Mouse (Mus musculus) cerebellum, adult 2 months (tissue): ENCODE measurements around the gene Grhl3.

Source experiments
- CTCF ChIP-seq: fragments of 200-500 bp; IDR thresholded peaks from 2 replicates; pipeline ENCODE4 v1.5.1; 2011; ENCODE audit warnings: low read depth, mild to moderate bottlenecking, control low read depth, low read length, moderate library complexity, borderline replicate concordance; ENCODE audit not compliant: insufficient read depth
- POLR2A ChIP-seq: fragments of 200-500 bp; IDR thresholded peaks from 2 replicates; pipeline ENCODE4 v1.6.1; 2011; ENCODE audit warnings: low read length, control low read depth, borderline replicate concordance; ENCODE audit not compliant: insufficient read depth

DNA sequence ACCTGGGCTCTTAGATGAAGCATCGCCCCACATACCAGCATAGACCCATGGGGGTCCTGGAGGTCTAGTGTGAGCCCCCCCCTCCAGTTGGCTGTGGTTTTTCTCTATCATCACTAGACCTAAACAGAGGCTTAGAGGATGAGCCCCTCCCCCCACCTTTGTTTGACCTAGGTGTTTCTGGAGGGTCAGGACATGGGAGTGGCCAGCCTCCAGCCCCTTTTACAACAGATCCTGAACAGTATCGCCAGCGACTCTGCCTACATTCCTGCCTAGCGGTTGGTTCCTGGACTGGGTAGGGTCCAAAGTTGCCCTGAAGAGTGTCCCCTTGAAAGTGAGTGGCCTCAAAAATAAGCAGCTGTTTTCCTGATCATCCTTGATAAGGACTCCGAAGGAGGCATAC lies 5.1 kb upstream of the Grhl3 start:
- TF ChIP-seq POLR2A: no peak
- no peak for TF ChIP-seq CTCF
